Mouse (Mus musculus): ENCODE measurements around the gene Sh3pxd2b. TPM values are rescaled to one million over a fixed set of nuclear protein-coding genes. Genes with fewer than 3 reads are reported as not detected.

Gene Sh3pxd2b
- polyA plus RNA-seq, 1 experiment from 2014 or later, result 20.2 TPM

GRCm38 (mm10) chr11:32316009-32316408, 31.6 kb upstream of the Sh3pxd2b start:
- no peak overlapping the region for H3K27ac ChIP-seq (replicated peaks)
- no peak overlapping the region for H3K4me3 ChIP-seq
- H3K9me3 ChIP-seq, result no peaks in the 10 kb centered on the region
- no peak overlapping the region for H3K4me2 ChIP-seq
- H3K27me3 ChIP-seq, result no peaks in the 10 kb centered on the region
- H3K36me3 ChIP-seq, result no peaks in the 10 kb centered on the region
- no peak for ATAC-seq (ENCODE audit: low read depth)
- H3K9ac ChIP-seq, result no peak overlapping the region
- 89% methylated on average over 3 of the region's 3 CpGs for WGBS
- no peaks in the 10 kb centered on the region for H3K4me1 ChIP-seq (replicated peaks)

GRCm38 (mm10) chr11:32320507-32321195, 27.0 kb upstream of the Sh3pxd2b start:
- no peak for ATAC-seq (ENCODE audit: low read depth)
- H3K4me1 ChIP-seq (replicated peaks), result peaks cover 3% of the 10 kb centered on the region
- H3K4me2 ChIP-seq, result no peak overlapping the region
- H3K4me3 ChIP-seq, result no peak overlapping the region
- no peak overlapping the region for H3K9ac ChIP-seq
- no peaks in the 10 kb centered on the region for H3K27me3 ChIP-seq
- no peaks in the 10 kb centered on the region for H3K36me3 ChIP-seq
- 73% methylated on average over 11 of the region's 11 CpGs for WGBS
- no peak overlapping the region for H3K27ac ChIP-seq (replicated peaks)
- H3K9me3 ChIP-seq, result no peaks in the 10 kb centered on the region

DNA sequence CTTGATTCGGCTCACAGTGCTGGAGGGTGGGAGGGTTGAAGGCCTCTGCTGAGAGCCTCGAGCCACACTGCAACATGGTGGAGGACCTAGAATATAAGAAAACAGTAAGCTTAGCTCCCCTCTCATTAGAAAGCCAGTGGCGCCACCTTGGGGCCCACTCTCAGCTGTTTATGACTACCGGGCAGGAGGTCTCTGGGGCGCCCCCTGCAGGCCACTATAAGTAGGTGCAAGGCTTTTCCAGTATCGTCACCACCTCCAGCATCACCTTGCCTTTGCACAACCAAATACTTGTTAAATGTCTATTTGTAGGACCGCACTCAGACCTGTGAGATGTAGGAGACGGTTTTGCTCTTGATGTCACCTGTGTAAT, 26.4 kb upstream of the Sh3pxd2b start:
- ATAC-seq (ENCODE audit: low read depth), result no peak
- H3K4me1 ChIP-seq (replicated peaks), result peaks cover 3% of the 10 kb centered on the region
- H3K27ac ChIP-seq (replicated peaks), result no peak overlapping the region
- no peak overlapping the region for H3K4me2 ChIP-seq
- H3K9me3 ChIP-seq, result no peaks in the 10 kb centered on the region
- WGBS, result 43% methylated on average over 8 of the region's 8 CpGs
- H3K27me3 ChIP-seq, result no peaks in the 10 kb centered on the region
- no peak overlapping the region for H3K9ac ChIP-seq
- H3K36me3 ChIP-seq, result no peaks in the 10 kb centered on the region
- no peak overlapping the region for H3K4me3 ChIP-seq

GRCm38 (mm10) chr11:32324609-32325008, 23.0 kb upstream of the Sh3pxd2b start:
- H3K9ac ChIP-seq, result no peak overlapping the region
- WGBS, result 8% methylated on average over 15 of the region's 15 CpGs
- H3K9me3 ChIP-seq, result no peaks in the 10 kb centered on the region
- H3K4me3 ChIP-seq, result no peak overlapping the region
- peak; percentile 90 for ATAC-seq (ENCODE audit: low read depth)
- H3K27ac ChIP-seq (replicated peaks), result no peak overlapping the region
- no peaks in the 10 kb centered on the region for H3K36me3 ChIP-seq
- peak overlapping the region; percentile 37 for H3K4me2 ChIP-seq
- no peaks in the 10 kb centered on the region for H3K27me3 ChIP-seq
- H3K4me1 ChIP-seq (replicated peaks), result peaks cover 3% of the 10 kb centered on the region

DNA sequence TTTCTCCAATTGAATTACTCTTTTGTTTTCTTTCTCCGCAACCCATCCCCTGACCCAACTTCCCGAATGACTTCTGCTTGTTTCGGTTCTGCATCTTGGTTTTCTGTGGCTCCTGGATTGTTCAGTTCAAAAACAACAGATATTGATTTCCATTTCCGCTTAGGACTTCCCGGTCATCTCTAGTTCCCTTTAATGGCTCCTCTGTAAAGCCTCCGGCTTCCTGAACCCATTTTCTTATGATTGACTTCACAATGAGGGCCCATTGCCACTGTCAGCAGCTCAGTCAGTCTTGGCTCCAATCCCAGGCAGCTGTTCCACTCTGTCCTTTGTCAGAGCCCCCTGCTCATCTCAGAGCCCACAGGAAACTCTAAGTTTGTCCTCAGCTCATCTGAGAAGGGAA, 16.5 kb upstream of the Sh3pxd2b start:
- 36% methylated on average over 6 of the region's 6 CpGs for WGBS

GRCm38 (mm10) chr11:32331861-32332260, 15.8 kb upstream of the Sh3pxd2b start:
- 70% methylated on average over 5 of the region's 5 CpGs for WGBS
- Histone ChIP-seq H3K9ac (no peak overlapping the region), H3K4me3 (no peak overlapping the region), H3K27ac (replicated peaks) (0 out of 2 replicates have a peak overlapping the region, but pooled peaks have one; percentile 9), H3K4me1 (replicated peaks) (peaks cover 13% of the 10 kb centered on the region), H3K27me3 (no peaks in the 10 kb centered on the region), H3K36me3 (no peaks in the 10 kb centered on the region), H3K4me2 (no peak overlapping the region), H3K9me3 (no peaks in the 10 kb centered on the region)
- no peak for ATAC-seq (ENCODE audit: low read depth)

More for the DNA sequence above, 16.5 kb upstream of the Sh3pxd2b start:
- Histone ChIP-seq H3K4me1 (replicated peaks) (peaks cover 13% of the 10 kb centered on the region), H3K4me2 (no peak overlapping the region), H3K27me3 (no peaks in the 10 kb centered on the region), H3K27ac (replicated peaks) (peak overlapping the region; percentile 9; the same call in 1 of the 2 replicates), H3K9me3 (no peaks in the 10 kb centered on the region), H3K36me3 (no peaks in the 10 kb centered on the region), H3K4me3 (no peak overlapping the region), H3K9ac (no peak overlapping the region)
- ATAC-seq (ENCODE audit: low read depth), result no peak

GRCm38 (mm10) chr11:32333235-32333634, 14.4 kb upstream of the Sh3pxd2b start:
- H3K36me3 ChIP-seq, result no peaks in the 10 kb centered on the region
- H3K4me2 ChIP-seq, result no peak overlapping the region
- peaks cover 13% of the 10 kb centered on the region for H3K4me1 ChIP-seq (replicated peaks)
- ATAC-seq (ENCODE audit: low read depth), result no peak
- H3K9ac ChIP-seq, result no peak overlapping the region
- H3K27me3 ChIP-seq, result no peaks in the 10 kb centered on the region
- no peak overlapping the region for H3K4me3 ChIP-seq
- no peak overlapping the region for H3K27ac ChIP-seq (replicated peaks)
- WGBS, result 66% methylated on average over 2 of the region's 2 CpGs
- no peaks in the 10 kb centered on the region for H3K9me3 ChIP-seq

DNA sequence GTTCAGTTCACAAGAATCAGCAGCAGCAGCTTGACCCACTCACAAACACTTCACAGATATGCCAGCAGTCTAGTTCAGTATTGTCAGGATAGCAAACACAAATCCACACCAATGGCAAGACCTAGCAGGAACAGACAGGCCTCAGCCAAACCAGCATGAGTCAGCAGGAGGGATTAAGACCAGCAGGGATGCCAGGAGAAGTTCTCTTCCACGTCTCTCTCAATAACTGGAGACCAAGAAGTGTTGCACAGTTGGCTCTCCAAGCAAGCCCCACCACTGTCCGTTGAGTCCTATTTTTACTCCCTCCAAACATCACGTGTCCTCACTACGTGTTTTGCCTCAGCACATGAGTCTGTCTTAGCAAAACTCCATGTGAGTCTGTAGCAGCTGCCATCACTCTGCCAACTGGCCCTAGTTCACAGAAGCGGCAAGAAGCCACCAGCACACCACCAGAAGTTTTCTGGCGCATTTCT, 11.1 kb upstream of the Sh3pxd2b start:
- Histone ChIP-seq H3K27ac (replicated peaks) (no peak overlapping the region), H3K36me3 (no peaks in the 10 kb centered on the region), H3K4me1 (replicated peaks) (no peaks in the 10 kb centered on the region), H3K9me3 (no peaks in the 10 kb centered on the region), H3K4me3 (no peak overlapping the region), H3K27me3 (no peaks in the 10 kb centered on the region), H3K9ac (no peak overlapping the region), H3K4me2 (no peak overlapping the region)
- 91% methylated on average over 6 of the region's 6 CpGs for WGBS
- ATAC-seq (ENCODE audit: low read depth), result no peak

DNA sequence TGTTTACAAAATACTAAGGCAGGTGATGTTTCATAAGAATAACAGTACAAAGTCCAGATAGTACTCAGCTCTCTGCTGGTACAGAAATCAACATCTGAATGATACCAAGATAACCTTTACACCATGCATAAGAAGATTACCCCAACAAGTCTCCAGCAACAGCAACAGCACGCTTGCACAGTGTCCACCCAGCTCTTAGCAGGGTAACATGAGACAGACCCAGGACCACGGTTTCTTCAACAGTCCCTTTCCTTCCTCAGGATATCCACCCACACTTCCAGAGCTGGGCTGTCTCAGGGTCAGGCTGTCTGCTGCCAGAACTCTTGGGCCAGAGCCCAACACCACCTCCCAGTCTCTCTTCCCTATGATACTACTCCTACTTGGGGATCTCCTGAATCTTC, 8.5 kb upstream of the Sh3pxd2b start:
- H3K36me3 ChIP-seq, result no peaks in the 10 kb centered on the region
- H3K27me3 ChIP-seq, result no peaks in the 10 kb centered on the region
- no peak overlapping the region for H3K27ac ChIP-seq (replicated peaks)
- 84% methylated on average over 2 of the region's 2 CpGs for WGBS
- H3K4me1 ChIP-seq (replicated peaks), result no peaks in the 10 kb centered on the region
- no peak overlapping the region for H3K9ac ChIP-seq
- H3K4me3 ChIP-seq, result no peak overlapping the region
- no peaks in the 10 kb centered on the region for H3K9me3 ChIP-seq
- ATAC-seq (ENCODE audit: low read depth), result no peak
- H3K4me2 ChIP-seq, result no peak overlapping the region

DNA sequence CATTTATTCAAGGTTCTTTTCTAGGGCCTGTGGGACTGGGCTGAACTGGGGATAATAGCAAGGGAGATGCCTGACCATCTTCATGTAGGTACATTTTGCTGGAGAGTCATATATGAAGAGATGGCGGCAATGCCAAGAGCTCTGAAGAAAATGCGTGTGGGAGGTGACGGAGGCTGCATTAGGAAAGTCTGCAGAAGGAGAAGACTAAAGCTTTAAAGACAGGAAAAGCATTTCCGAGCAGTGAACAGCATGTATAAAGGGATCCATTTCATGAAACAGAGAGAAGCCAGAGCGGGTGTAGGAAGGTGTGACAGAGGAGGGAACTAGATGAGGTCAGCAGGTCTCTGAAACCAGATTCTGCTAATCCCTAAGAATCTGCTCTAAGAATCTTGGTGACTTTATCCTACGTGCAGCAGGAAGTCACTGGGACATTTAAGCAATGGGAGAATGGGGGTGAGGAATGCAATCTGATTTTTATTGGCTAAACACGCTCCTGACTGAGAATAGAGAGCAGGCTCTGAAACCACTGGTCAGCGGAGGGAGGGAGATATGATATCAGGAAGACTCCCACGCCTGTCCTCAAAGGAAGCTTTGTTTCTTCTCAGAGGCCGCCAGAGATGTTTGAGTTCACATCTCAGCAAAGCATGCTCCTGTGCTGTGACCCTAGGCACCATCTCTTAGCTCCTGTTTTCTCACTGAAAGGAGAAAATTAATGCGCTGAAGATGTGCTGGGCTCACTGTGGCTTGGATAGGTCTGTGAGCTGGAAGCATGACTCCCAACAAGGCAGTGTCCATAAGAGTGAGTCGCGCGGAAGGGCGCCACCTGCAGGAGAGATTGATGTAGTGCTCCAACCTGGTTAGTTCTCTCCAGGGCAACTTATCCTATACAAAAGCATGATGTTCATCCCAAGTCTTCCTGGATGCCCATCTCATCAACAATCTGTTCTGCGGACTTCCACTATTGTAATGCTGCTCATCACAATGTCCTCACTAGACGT, 6.8 kb upstream of the Sh3pxd2b start:
- Histone ChIP-seq H3K27ac (replicated peaks) (no peak overlapping the region), H3K4me2 (no peak overlapping the region)
- 49% methylated on average over 17 of the region's 17 CpGs for WGBS

DNA sequence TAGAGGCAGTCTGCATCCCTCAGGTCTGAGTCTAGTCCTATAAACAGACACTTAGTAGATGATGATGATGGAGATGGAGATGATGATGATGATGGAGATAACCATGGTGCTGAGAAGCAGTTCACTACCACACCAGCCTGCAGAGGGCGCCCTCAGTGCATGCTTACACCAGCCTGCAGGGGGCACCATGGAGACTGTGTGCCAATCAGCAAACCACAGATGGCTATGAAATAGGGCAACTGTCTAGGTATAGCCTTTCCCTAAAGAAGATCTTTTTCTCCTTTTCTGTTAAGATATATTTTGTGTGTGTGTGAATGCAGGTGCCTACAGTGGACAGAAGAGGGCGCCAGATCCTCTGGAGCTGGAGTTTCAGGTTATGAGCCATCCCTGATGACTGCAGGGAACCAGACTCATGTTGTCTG, 4.8 kb upstream of the Sh3pxd2b start:
- H3K4me1 ChIP-seq (replicated peaks), result peaks cover 9% of the 10 kb centered on the region
- H3K9me3 ChIP-seq, result no peaks in the 10 kb centered on the region
- no peak overlapping the region for H3K9ac ChIP-seq
- H3K36me3 ChIP-seq, result no peaks in the 10 kb centered on the region
- no peak overlapping the region for H3K4me3 ChIP-seq
- H3K27me3 ChIP-seq, result no peaks in the 10 kb centered on the region
- no peak for ATAC-seq (ENCODE audit: low read depth)
- no peak overlapping the region for H3K27ac ChIP-seq (replicated peaks)
- H3K4me2 ChIP-seq, result no peak overlapping the region
- 17% methylated on average over 2 of the region's 2 CpGs for WGBS

More for the DNA sequence above, 6.8 kb upstream of the Sh3pxd2b start:
- Histone ChIP-seq H3K9me3 (no peaks in the 10 kb centered on the region), H3K9ac (no peak overlapping the region), H3K4me3 (no peak overlapping the region), H3K4me1 (replicated peaks) (no peaks in the 10 kb centered on the region), H3K36me3 (no peaks in the 10 kb centered on the region), H3K27me3 (no peaks in the 10 kb centered on the region)
- no peak; the same call in 1 of the 2 replicates for ATAC-seq (ENCODE audit: low read depth)

DNA sequence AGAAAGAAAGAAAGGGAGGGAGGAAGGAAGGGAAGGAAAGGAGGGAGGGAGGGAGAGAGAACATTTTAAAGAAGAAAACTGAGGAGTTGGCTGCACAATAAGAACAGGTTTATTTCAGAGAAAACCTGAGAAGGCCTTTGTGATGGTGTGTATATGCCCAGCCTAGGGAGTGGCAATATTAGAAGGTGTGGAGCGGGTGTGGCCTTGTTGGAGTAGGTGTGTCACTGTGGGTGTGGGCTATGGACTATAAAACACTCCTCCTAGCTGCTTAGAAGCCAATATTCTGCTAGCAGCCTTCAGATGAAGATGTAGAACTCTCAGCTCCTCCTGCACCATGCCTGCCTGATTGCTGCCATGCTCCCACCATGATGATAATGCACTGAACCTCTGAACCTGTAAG, 4.3 kb upstream of the Sh3pxd2b start:
- Histone ChIP-seq H3K4me1 (replicated peaks) (peaks cover 11% of the 10 kb centered on the region), H3K4me2 (no peak overlapping the region), H3K27ac (replicated peaks) (no peak overlapping the region), H3K27me3 (no peaks in the 10 kb centered on the region), H3K9me3 (no peaks in the 10 kb centered on the region), H3K4me3 (no peak overlapping the region), H3K9ac (no peak overlapping the region), H3K36me3 (no peaks in the 10 kb centered on the region)
- 88% methylated on average over 1 of the region's 1 CpGs for WGBS
- no peak for ATAC-seq (ENCODE audit: low read depth)

All from neural tube, embryonic 13.5 days (tissue).